Mouse (Mus musculus) midbrain, embryonic 14.5 days (tissue): Measurements from ENCODE around the gene Ttc17. TPM values are rescaled to one million over a fixed set of nuclear protein-coding genes. Genes with fewer than 3 reads are reported as not detected.
A peak's percentile ranks its signal among the peaks of the same experiment; 100 is the strongest.
"Not testable (repeated sequence)": the region's sequence is repeated elsewhere in the genome, so short reads cannot be mapped to it uniquely, and the experiment has no call there.

Experiments used
- ATAC-seq: fragments of 200-750 bp; cut with Nextera tagmentation; 2 replicates; pipeline ENCODE4 v1.8.0; 2017; ENCODE audit warnings: moderate number of reproducible peaks, moderate library complexity; ENCODE audit not compliant: low FRiP score, low TSS enrichment
- DNase-seq: peaks from one replicate; pipeline ENCODE4 v3.0.0-alpha.2; 2015
- H3K27ac ChIP-seq: fragments of 300-500 bp; sonication (generic); replicated peaks from 2 replicates; pipeline ENCODE4 v1.5.1; 2014; ENCODE audit warnings: mild to moderate bottlenecking, low read depth, low read length, moderate library complexity
- H3K27me3 ChIP-seq: fragments of 300-500 bp; sonication (generic); 2 replicates; pipeline ENCODE4 v1.6.1; 2014; ENCODE audit warnings: low read length, control low read depth, mixed read lengths; ENCODE audit not compliant: control insufficient read depth, insufficient read depth
- H3K36me3 ChIP-seq: fragments of 300-500 bp; sonication (generic); 2 replicates; pipeline ENCODE4 v1.6.1; 2014; ENCODE audit warnings: low read length, control low read depth; ENCODE audit not compliant: control insufficient read depth, insufficient read depth
- H3K4me1 ChIP-seq: fragments of 300-500 bp; sonication (generic); 2 replicates; pipeline ENCODE4 v1.6.1; 2014; ENCODE audit warnings: mild to moderate bottlenecking, antibody characterized with exemption, low read length, control low read depth; ENCODE audit not compliant: control insufficient read depth, insufficient read depth
- H3K4me2 ChIP-seq: fragments of 300-500 bp; sonication (generic); 2 replicates; pipeline ENCODE4 v1.6.1; 2014; ENCODE audit warnings: mild to moderate bottlenecking, low read length, moderate library complexity
- H3K4me3 ChIP-seq: fragments of 300-500 bp; sonication (generic); replicated peaks from 2 replicates; pipeline ENCODE4 v1.5.1; 2014; ENCODE audit warnings: low read depth, low read length
- H3K9ac ChIP-seq: fragments of 300-500 bp; sonication (generic); replicated peaks from 2 replicates; pipeline ENCODE4 v1.6.1; 2014; ENCODE audit warnings: mild to moderate bottlenecking, low read length, moderate library complexity
- H3K9me3 ChIP-seq: fragments of 300-500 bp; sonication (generic); 2 replicates; pipeline ENCODE4 v1.6.1; 2016; ENCODE audit warnings: low read length, control low read depth, mixed read lengths; ENCODE audit not compliant: control insufficient read depth
- WGBS: fragments of 180-500 bp; shearing (Covaris S2); extraction: QIAGEN DNeasy Blood & Tissue Kit; methylation state at CpG from one replicate; pipeline ENCODE4 v1.1.7; 2014; 5-methylcytosine and 5-hydroxymethylcytosine counted together
- polyA plus RNA-seq: library from polyadenylated mRNA; unstranded; fragments of >200 nt; fragmentation: Nextera tagmentation; extraction: Ambion mirVana; gene quantifications from 2 replicates; pipeline ENCODE4 v1.2.1, GENCODE M21; 2014

Gene Ttc17
- polyA plus RNA-seq, 1 experiment from 2014 or later, result 29.2 TPM

GRCm38 (mm10) chr2:94391127-94391526 lies 15.4 kb downstream of the Ttc17 start:
- not testable (repeated sequence) for H3K9me3 ChIP-seq, H3K4me3 ChIP-seq, H3K4me2 ChIP-seq, H3K27me3 ChIP-seq, ATAC-seq, H3K4me1 ChIP-seq, H3K36me3 ChIP-seq, H3K9ac ChIP-seq, H3K27ac ChIP-seq, DNase-seq
- WGBS, result 90% methylated on average over 10 of the region's 12 CpGs

DNA sequence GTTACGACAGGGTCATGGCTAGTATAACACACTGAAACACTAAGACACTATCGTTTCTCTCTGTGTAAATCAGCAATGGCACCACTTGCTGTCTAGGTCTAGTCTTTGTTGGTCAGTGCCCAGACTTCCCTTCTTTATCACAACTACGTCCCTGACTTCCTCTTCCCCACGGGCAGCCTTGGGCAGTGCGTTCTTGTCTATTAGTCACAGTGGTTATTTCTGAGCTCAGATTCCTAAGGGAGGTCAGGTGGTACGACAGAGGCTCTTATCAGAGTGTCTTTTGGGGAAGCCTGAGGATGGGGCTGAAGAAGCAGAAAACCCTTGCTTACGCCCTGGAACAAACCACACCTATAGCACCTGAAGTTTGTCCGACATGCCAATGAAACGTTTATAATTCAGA lies 17.5 kb downstream of the Ttc17 start:
- no peak overlapping the region for H3K27ac ChIP-seq
- no peak overlapping the region for H3K4me2 ChIP-seq
- H3K27me3 ChIP-seq, result no peaks in the 10 kb centered on the region
- no peaks in the 10 kb centered on the region for H3K4me1 ChIP-seq
- ATAC-seq (no peak), DNase-seq (no peak)
- 85% methylated on average over 9 of the region's 9 CpGs for WGBS
- H3K9me3 ChIP-seq, result no peaks in the 10 kb centered on the region
- H3K4me3 ChIP-seq, result no peak overlapping the region
- peaks cover 9% of the 10 kb centered on the region for H3K36me3 ChIP-seq
- no peak overlapping the region for H3K9ac ChIP-seq

GRCm38 (mm10) chr2:94387846-94388245 lies 18.6 kb downstream of the Ttc17 start:
- H3K4me2 ChIP-seq, result no peak overlapping the region
- H3K27me3 ChIP-seq, result no peaks in the 10 kb centered on the region
- H3K27ac ChIP-seq, result no peak overlapping the region
- no peak for DNase-seq
- H3K9me3 ChIP-seq, result no peaks in the 10 kb centered on the region
- peaks cover 18% of the 10 kb centered on the region for H3K36me3 ChIP-seq
- no peaks in the 10 kb centered on the region for H3K4me1 ChIP-seq
- no peak overlapping the region for H3K4me3 ChIP-seq
- H3K9ac ChIP-seq, result no peak overlapping the region
- no peak for ATAC-seq
- over 99% methylated on average over 5 of the region's 5 CpGs for WGBS

DNA sequence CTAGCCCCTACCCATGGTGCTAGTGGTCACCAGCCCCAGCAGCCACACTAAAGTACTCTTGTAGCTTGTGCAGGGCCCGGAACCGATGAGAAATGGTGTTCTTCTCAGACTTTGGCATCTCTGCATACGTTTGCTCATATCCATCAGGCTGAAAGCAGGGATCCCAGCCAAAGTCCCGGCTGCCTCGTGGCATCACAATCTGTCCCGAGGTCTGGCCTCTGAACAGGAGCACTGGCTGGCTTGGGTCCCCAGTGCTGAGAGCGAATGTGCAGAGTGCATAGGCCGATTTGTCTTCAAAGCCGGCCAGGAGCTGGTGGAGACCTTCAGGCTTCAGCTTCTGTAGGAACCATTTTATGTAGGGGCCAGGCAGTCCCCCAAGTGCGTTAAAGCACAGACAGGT lies 22.0 kb downstream of the Ttc17 start:
- H3K36me3 ChIP-seq, result peaks cover 33% of the 10 kb centered on the region
- not testable (repeated sequence) for H3K27ac ChIP-seq, H3K4me3 ChIP-seq, H3K27me3 ChIP-seq, H3K9ac ChIP-seq, H3K9me3 ChIP-seq, DNase-seq, H3K4me2 ChIP-seq, H3K4me1 ChIP-seq, ATAC-seq
- 96% methylated on average over 10 of the region's 10 CpGs for WGBS

- no peaks in the 10 kb centered on the region for H3K9me3 ChIP-seq
- H3K36me3 ChIP-seq, result peaks cover 54% of the 10 kb centered on the region
- H3K4me2 ChIP-seq, result no peak overlapping the region
- no peak overlapping the region for H3K9ac ChIP-seq
- H3K4me3 ChIP-seq, result no peak overlapping the region
- H3K27me3 ChIP-seq, result no peaks in the 10 kb centered on the region
- WGBS, result 81% methylated on average over 2 of the region's 2 CpGs
- ATAC-seq (no peak), DNase-seq (no peak)
- no peak overlapping the region for H3K27ac ChIP-seq
- no peaks in the 10 kb centered on the region for H3K4me1 ChIP-seq
Observed at GRCm38 (mm10) chr2:94381057-94381647, 25.3 kb downstream of the Ttc17 start.

DNA sequence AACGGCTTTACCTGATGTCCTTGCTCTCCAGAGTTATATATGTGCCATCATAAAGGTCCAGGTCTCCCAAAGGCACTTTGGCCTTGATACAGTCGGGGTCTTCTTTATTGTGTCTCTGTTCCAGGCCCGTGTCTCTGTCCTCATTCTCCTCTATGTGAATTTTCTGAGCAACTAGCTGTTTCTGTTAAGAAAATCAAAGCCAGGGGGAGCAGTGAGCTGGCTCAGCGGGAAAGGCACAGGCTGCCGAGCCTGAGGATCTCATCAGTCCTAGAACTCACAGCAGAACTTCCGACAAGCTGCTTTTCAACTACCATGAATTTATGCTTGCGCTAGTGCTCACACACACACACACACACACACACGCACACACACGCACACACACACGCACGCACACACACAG lies 27.8 kb downstream of the Ttc17 start:
- H3K27me3 ChIP-seq, result no peaks in the 10 kb centered on the region
- WGBS, result 86% methylated on average over 11 of the region's 11 CpGs
- H3K36me3 ChIP-seq, result peaks cover 69% of the 10 kb centered on the region
- H3K9ac ChIP-seq, result no peak overlapping the region
- no peaks in the 10 kb centered on the region for H3K9me3 ChIP-seq
- no peak for DNase-seq
- H3K4me2 ChIP-seq, result no peak overlapping the region
- H3K4me1 ChIP-seq, result no peaks in the 10 kb centered on the region
- no peak overlapping the region for H3K27ac ChIP-seq
- ATAC-seq, result no peak
- no peak overlapping the region for H3K4me3 ChIP-seq

DNA sequence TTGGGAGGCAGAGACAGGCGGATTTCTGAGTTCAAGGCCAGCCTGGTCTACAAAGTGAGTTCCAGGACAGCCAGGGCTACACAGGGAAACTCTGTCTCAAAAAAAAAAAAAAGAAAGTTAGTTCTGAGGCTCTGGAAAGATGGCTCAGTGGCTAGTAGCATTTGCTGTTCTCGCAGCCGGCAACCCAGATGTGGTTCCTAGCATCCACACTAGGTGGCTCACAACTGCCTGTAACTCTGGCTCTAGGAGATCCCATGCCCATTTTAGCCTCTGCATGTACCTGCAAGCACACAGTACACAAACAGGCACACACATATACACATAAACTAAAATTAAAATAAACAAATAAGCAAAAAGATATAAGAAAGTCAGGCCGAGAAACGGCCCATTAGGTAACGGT lies 35.4 kb downstream of the Ttc17 start:
- Histone ChIP-seq H3K9me3 (no peaks in the 10 kb centered on the region), H3K36me3 (peaks cover 82% of the 10 kb centered on the region), H3K4me3 (no peak overlapping the region), H3K27ac (no peak overlapping the region), H3K9ac (no peak overlapping the region), H3K4me2 (no peak overlapping the region), H3K4me1 (no peaks in the 10 kb centered on the region), H3K27me3 (no peaks in the 10 kb centered on the region)
- no peak for ATAC-seq
- peak; percentile 52 for DNase-seq
- WGBS, result 88% methylated on average over 6 of the region's 6 CpGs

DNA sequence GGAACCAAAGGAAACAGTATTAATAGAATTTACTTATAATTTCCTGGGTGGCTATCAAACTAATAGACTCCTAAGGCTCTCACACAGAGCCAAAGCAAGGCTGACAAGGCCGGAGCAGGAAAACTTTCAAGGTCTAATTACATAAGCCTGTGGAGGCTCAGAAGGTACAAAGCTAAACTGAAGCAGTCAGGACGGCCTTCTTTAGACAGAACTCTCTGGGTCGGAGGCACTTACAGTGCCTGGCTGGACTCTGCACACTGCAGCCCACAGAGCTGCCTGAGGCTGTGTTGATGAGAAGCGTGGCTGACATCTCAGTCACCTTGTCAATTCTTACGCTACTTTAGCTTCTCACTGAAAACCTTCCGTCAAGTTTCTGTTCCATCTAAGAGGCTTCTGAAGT lies 42.7 kb downstream of the Ttc17 start:
- Histone ChIP-seq H3K4me3 (no peak overlapping the region), H3K27ac (no peak overlapping the region), H3K9me3 (peaks cover 6% of the 10 kb centered on the region; the same call in 1 of the 2 replicates), H3K4me1 (no peaks in the 10 kb centered on the region), H3K4me2 (no peak overlapping the region), H3K36me3 (peaks cover 78% of the 10 kb centered on the region), H3K27me3 (no peaks in the 10 kb centered on the region), H3K9ac (no peak overlapping the region)
- DNase-seq (no peak), ATAC-seq (no peak)
- 95% methylated on average over 6 of the region's 6 CpGs for WGBS

GRCm38 (mm10) chr2:94360398-94360973 lies 46.0 kb downstream of the Ttc17 start:
- no peak overlapping the region for H3K9ac ChIP-seq
- no peaks in the 10 kb centered on the region for H3K4me1 ChIP-seq
- ATAC-seq (no peak), DNase-seq (no peak)
- no peaks in the 10 kb centered on the region for H3K27me3 ChIP-seq
- H3K27ac ChIP-seq, result no peak overlapping the region
- peaks cover 89% of the 10 kb centered on the region for H3K36me3 ChIP-seq
- H3K9me3 ChIP-seq, result peaks cover 6% of the 10 kb centered on the region; the same call in 1 of the 2 replicates
- 81% methylated on average over 4 of the region's 4 CpGs for WGBS
- H3K4me3 ChIP-seq, result no peak overlapping the region
- H3K4me2 ChIP-seq, result no peak overlapping the region
